Mouse (Mus musculus): Measurements from ENCODE around the gene Cenpc1.
A peak's percentile ranks its signal among the peaks of the same experiment; 100 is the strongest.

The Cenpc1 gene

DNA sequence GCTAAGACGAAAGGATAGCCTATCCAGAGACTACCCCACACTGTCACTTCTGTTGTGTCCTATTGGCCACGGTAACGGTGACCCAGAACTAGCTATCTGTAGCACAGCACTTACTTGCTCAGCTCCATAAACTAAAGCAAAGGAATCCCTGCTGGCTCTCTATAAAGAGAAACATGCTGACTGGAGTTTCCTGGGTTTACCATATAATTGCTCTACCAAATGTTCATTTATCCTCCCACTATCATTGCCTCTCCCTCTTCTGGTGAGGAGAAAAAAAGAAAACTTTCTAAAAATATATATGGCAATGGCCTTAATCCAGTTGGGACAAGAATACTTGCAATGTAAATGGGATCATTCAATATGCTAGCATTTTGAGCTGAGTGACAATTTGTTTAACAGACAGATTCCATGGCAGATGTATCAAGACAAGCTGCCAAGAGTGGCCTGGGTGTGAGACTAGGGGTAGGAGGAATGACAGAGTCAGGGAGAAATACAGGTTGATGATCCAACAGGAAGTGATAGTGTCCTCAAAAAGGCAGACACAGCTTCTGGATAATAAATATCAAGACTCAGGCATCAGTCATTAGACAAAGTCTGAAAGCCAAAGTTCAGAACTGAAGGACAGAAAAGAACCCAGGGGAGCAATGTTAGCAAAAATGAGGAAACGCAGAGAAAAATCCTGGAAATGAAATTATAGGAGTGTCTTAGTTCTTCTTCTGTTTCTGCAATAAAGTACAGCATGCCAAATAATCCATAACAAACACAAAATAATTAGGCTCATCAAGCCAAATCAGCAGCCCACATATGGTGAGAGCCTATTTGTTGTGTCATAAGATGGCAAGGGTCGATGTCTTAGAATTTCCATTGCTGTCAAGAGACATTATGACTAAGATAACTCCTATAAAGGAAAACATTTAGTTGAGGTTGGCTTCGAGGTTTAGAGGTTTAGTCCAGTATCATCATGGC is 68.6 kb downstream of the Cenpc1 start:
- peak; percentile 9 to 18 for DNase-seq (ENCODE audit: low spot score in 2 of 2)

DNA sequence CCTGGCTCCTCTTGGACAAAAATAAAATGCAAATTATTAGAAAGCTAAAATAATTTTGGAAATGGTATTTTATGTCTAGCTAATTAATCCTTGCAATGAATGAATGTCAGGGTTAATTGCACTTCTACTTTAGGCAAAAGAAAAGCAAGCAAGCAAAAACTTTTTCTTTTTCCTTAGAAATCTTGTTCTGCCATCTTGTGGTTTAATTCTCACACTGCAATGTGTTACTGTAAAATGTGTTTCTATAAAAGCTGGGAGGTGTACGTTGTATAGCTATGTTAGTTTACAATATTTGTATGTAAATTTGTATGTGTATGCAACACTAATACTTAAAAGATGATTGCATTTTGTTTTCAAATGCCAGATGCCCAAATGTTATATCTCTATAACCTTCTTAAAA is 70.8 kb downstream of the Cenpc1 start:
- no peak for DNase-seq (ENCODE audit: low spot score in 2 of 2)

DNA sequence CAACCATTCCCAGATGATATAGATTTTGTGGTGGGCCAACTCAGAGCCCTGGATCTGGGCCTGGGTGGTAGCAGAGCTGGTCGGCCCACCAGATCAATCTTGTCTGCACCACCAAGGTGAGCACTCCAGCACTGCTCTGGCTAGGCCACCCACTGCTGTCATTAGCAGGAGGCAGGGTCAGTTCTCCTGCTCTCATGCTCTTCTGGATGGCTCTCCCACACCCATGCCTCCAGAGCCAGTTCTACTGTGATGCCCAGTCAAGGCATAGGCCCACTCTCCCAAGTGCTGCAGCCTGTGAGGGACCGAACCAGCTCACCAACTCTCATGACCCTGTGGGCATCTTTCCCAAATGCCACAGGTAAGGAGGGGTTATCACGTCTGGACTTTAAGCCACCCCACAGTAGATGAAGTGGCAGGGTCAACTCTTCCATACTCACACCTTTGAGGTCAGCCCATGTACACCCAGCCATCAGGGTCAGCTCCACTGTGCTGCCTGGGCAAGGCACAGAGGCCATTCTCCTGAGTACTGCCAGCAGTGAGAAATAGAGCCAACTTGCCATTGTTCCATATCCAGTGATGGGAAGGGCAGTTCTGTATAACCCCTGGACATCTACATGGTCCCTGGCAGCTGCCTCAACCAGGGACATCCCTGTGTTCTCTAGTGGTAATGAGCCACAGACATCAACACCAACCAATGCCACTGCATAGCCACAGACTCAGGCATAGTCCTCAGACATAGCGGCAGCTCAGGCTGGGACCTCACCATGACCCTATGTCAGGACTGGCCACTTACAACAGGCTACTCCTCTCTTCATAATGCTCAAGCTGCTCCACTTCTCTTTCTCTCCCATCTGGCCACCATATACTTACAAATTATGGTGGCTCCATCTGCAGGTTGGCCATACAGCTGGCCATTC is 72.3 kb downstream of the Cenpc1 start:
- no peak for DNase-seq (ENCODE audit: low spot score in 2 of 2)

DNA sequence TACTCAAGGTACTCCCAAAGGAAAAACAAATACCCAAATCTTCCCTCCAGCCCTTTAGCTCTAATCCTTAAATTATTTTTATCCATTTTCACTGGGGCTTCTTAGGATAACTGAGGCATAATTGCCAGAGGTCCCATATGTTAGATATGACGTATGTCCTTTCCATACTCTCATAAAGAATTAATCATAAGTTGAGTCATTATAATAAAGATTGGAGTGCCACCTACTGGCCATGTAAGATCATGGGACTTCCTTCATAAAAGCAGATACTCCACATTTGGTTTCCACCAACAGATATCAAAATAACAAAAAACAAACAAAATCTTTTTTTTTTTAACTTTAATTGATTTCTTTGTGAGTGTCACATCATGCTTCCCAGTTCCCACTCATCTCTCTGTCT is 73.3 kb downstream of the Cenpc1 start:
- DNase-seq (ENCODE audit: low spot score in 2 of 2): peak in 1 of 2 experiments; percentile 34

DNA sequence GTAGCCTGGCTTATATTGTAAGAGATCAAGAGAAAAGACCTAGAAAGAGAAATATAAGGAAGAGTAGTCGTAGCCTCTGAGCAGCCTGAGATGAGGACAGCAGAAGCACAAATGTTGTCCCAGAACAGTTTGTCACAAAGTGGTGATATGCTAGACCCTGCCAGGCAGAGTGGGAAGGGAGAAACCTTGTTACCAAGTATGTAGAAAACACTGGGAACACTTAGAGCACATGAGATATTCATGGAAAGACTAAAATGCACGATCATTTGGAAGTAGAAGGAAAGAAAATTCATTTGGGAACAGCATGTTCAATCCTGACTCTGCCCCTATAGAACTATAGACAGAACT is 77.9 kb downstream of the Cenpc1 start:
- no peak for DNase-seq (ENCODE audit: low spot score in 2 of 2)

DNA sequence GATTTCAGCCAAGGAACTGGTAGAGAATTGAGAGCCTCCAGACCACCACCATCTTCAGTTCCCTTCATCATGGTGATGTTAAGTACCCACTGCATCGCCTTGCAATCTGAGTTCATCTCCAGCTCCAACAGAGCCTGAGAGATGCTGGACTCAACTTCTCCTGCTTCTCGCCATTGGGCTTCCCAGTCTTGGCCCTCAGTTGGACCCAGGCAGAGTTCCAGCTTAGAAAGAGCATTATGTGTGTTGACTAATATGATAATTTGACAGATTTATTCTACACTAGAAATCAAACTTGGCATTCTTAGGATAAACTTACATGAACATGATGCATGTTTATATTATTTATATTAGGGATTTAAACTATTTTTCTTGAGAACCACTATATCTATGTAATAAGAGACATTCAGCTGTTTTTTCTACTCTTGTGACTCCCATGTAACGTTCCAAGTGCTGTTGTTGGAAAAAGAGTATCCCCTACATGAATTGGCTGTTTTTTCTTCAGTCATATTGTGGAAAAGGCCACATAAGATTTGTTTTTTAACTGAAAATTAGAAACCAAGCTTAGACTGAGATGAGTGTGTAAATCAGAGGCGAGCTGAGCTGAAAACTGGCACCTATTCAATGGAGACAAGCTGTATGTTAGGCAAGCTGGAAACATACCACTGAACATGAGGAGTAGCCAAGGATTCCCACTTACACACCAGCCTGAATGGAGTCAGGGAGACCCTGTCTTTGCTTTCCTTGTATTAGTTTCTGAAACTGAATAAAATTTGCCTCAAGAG is 78.5 kb downstream of the Cenpc1 start:
- DNase-seq (ENCODE audit: low spot score in 2 of 2): no peak

DNA sequence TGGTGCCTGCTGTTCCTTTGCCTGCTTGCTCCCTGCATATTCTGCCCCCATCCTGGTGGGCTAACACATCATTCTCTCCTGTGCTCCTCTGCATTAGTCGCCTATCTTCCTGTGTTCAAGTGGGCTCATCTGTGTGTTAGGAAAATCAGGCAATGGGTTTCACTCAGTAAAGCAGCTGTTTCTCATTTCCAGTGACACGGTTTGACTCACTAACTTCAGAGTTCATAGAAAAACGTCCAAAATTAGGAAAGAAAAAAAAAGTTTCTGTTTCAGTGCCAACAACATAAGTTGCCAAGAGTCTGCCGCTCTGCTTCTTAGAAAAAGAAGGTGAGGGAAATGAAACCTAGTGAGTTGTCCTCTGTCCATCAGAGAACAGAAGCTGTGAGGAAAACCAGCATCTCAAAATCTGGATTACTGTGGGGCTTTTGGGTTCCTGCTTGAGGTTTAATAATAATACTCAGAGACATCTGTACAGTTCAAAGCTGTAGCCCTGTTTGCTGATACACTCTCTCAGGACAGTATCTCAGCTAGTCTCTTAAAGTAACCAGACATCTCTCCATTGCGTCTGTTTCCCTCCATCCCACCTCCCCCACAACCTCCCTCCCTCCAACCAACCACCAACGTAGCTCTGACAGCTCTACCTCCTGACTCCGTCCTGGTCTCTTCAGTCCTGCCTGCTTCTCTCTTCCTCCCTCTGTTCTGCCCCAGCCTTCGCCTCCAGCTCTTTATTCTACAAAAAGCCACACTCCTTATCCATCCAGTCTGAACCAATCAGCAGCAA is 87.5 kb downstream of the Cenpc1 start:
- no peak for DNase-seq (ENCODE audit: low spot score in 2 of 2)

DNA sequence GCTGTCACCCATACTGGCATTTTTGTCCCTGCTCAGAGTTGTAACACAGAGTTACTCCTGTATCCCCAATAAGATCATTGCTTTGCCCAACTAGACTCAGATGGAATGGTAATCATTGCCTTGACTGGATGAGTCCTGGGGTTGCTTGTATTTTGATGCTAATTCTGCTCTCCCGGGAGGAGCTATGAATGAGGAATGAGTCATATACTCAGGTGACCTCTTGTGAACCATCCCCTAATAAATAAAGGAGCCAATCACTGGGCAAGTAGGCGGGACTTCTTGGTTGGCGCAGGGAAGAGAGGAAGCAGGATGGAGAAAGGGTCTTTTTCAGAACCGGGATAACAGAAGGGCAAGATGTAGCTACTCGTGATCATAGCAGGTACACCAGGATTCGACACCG is 102.6 kb downstream of the Cenpc1 start:
- no peak for DNase-seq (ENCODE audit: low spot score in 2 of 2)
